Mouse (Mus musculus): ENCODE measurements around the gene Fam57b.

- no peak for TF ChIP-seq POLR2A (IDR thresholded peaks at IDR 0.05; ENCODE audit: low read depth, low read length)
- no peak for TF ChIP-seq CTCF (IDR thresholded peaks at IDR 0.05; ENCODE audit: extremely low read depth, insufficient read depth, insufficient read length, insufficient replicate concordance)
Observed at GRCm38 (mm10) chr7:126766201-126766600, 31.3 kb upstream of the Fam57b start, which contains the start of gene Gdpd3.

Measured in spleen, adult 2 months (tissue).